Comparison of ENCODE assay signal across 8 mouse cellular contexts in the genomic region with DNA sequence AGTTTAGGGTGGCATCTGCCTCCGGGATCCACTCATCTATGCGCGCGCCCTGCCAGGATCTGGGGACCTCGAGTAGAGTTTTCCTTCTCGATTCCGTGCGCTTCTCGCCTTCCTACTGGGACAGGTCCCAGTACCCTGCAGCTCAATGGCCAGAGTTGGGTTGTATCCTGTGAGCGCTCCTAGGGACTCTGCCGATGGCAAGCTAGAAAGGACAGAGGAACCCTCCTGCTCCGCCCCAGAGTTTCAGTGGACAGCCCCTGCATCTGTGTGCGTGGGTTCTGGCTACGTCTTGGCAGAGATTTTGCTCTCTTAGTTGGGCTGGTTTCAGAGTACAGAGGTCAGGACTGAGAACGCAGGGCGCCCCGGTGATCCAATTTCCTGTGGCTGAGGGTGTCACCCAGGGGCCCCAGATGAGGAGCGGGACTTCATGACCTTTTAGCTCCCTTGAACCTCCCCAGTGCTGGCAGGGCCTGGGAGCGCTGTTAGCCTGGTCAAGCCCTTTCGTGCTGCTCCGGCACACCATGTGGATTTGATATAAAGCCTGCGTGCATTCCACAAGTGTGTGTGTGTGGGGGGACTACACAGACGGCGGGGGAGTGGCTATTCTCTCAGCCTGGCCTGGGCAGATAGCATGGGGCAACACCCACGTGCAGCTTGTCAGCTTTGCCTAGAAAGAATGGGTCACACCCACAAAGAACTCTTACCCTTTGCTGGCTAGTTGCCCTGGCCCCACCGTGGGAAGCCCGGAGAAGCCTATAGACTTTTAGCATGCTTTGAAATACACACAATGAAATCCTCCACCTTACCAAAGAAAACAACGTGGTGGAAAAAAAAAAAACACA. TPM values are rescaled to one million over a fixed set of nuclear protein-coding genes. Genes with fewer than 3 reads are reported as not detected.
DNase-seq lines count a peak whose midpoint lies in the region; ATAC-seq and TF ChIP-seq lines count a peak whose summit lies in the region.
"Not testable (repeated sequence)": the region's sequence is repeated elsewhere in the genome, so short reads cannot be mapped to it uniquely, and the experiment has no call there.

No protein-coding gene starts in this region.

- not testable (repeated sequence) for TF ChIP-seq POLR2A in embryonic fibroblast, embryonic 13.5 days (IDR thresholded peaks at IDR 0.05; ENCODE audit: low read depth, low read length); olfactory bulb, adult 2 months (IDR thresholded peaks at IDR 0.05; ENCODE audit: insufficient read depth, low read depth, low read length)

- H3K9me3 ChIP-seq in heart, embryonic 10.5 days; hindbrain, embryonic 13.5 days; kidney, postnatal 0 days (replicated peaks; ENCODE audit: low read length); liver, embryonic 13.5 days (replicated peaks): not testable (repeated sequence)

- WGBS in heart, embryonic 10.5 days: 4% methylated on average over 19 of the region's 28 CpGs
- WGBS in hindbrain, embryonic 13.5 days: 2% methylated on average over 18 of the region's 28 CpGs
- WGBS in kidney, postnatal 0 days: under 1% methylated on average over 13 of the region's 28 CpGs
- WGBS in liver, embryonic 13.5 days (ENCODE audit: insufficient replicate concordance): under 1% methylated on average over 15 of the region's 28 CpGs
- 6% methylated on average over 19 of the region's 28 CpGs for WGBS in olfactory bulb, adult 2 months

- H3K36me3 ChIP-seq in heart, embryonic 10.5 days; hindbrain, embryonic 13.5 days; kidney, postnatal 0 days (ENCODE audit: insufficient read depth, low read length); liver, embryonic 13.5 days: not testable (repeated sequence)

- not testable (repeated sequence) for H3K27ac ChIP-seq in embryonic fibroblast, embryonic 13.5 days (ENCODE audit: insufficient read depth, low read length); heart, embryonic 10.5 days; hindbrain, embryonic 13.5 days; kidney, postnatal 0 days; liver, embryonic 13.5 days; olfactory bulb, adult 2 months (ENCODE audit: insufficient read depth, low read depth, low read length)

- not testable (repeated sequence) for H3K9ac ChIP-seq in hindbrain, embryonic 13.5 days; kidney, postnatal 0 days (ENCODE audit: low read depth, low read length); liver, embryonic 13.5 days

- TF ChIP-seq CTCF in embryonic fibroblast, embryonic 13.5 days (IDR thresholded peaks at IDR 0.05; ENCODE audit: borderline replicate concordance, insufficient read depth, low read length); kidney, postnatal 0 days (IDR thresholded peaks at IDR 0.05; ENCODE audit: low read depth); olfactory bulb, adult 2 months (IDR thresholded peaks at IDR 0.05; ENCODE audit: insufficient read depth, low read depth, low read length): not testable (repeated sequence)

- peak overlapping the region; percentile 25 for H3K4me2 ChIP-seq in hindbrain, embryonic 13.5 days
- H3K4me2 ChIP-seq in kidney, postnatal 0 days (ENCODE audit: low read length): peak overlapping the region; percentile 27; the same call in 1 of the 2 replicates
- peak overlapping the region; percentile 47 for H3K4me2 ChIP-seq in liver, embryonic 13.5 days

- peak; percentile 69 for DNase-seq in NIH3T3 (ENCODE audit: low read depth)
- DNase-seq in heart, embryonic 10.5 days (ENCODE audit: low spot score): peak; percentile 77
- DNase-seq in kidney, postnatal 0 days (ENCODE audit: low spot score): not testable (repeated sequence)
- DNase-seq in liver, embryonic 13.5 days: peak; percentile 34
- peak; percentile 32 for DNase-seq in mesoderm, embryonic 11.5 days (ENCODE audit: low read depth, low spot score)

- peak overlapping the region; percentile 47 for H3K4me3 ChIP-seq in embryonic fibroblast, embryonic 13.5 days (ENCODE audit: insufficient read depth, low read length)
- peak overlapping the region; percentile 41 for H3K4me3 ChIP-seq in heart, embryonic 10.5 days
- not testable (repeated sequence) for H3K4me3 ChIP-seq in hindbrain, embryonic 13.5 days
- peak overlapping the region; percentile 20; the same call in 1 of the 2 replicates for H3K4me3 ChIP-seq in kidney, postnatal 0 days (replicated peaks; ENCODE audit: low read depth, low read length)
- peak overlapping the region; percentile 27; the same call in 1 of the 2 replicates for H3K4me3 ChIP-seq in liver, embryonic 13.5 days (replicated peaks)
- H3K4me3 ChIP-seq in olfactory bulb, adult 2 months (ENCODE audit: insufficient read depth, low read depth, low read length): peak overlapping the region; percentile 7; the same call in 1 of the 2 replicates

- peak; percentile 34 for ATAC-seq in hindbrain, embryonic 13.5 days (ENCODE audit: low FRiP score)
- ATAC-seq in kidney, postnatal 0 days (replicated peaks; ENCODE audit: low FRiP score, low read depth): peak; percentile 72
- ATAC-seq in liver, embryonic 13.5 days (ENCODE audit: low read depth): peak; percentile 90

- H3K4me1 ChIP-seq in embryonic fibroblast, embryonic 13.5 days (ENCODE audit: control insufficient read depth, insufficient read depth, low read length); heart, embryonic 10.5 days; hindbrain, embryonic 13.5 days (replicated peaks); kidney, postnatal 0 days (replicated peaks; ENCODE audit: insufficient read depth, low read length); liver, embryonic 13.5 days (replicated peaks); olfactory bulb, adult 2 months (ENCODE audit: control insufficient read depth, insufficient read depth, low read length): not testable (repeated sequence)

- not testable (repeated sequence) for H3K27me3 ChIP-seq in heart, embryonic 10.5 days (ENCODE audit: insufficient read depth, poor library complexity, severe bottlenecking); hindbrain, embryonic 13.5 days; kidney, postnatal 0 days (ENCODE audit: insufficient read depth, low read length); liver, embryonic 13.5 days

RNA-seq across cellular contexts. Expression of gene Nid1, which starts 1.0 kb away (rescaled TPM):
- polyA plus RNA-seq in embryonic fibroblast, embryonic 13.5 days (2011; ENCODE audit: insufficient read length, low read depth, missing spikeins): 407 and 478 TPM in 2 replicates
- 64.5 and 77.2 TPM in 2 replicates for polyA plus RNA-seq in heart, embryonic 10.5 days (2016; fragmentation: Nextera tagmentation; extraction: Ambion mirVana)
- 48.0 and 53.6 TPM in 2 replicates for polyA plus RNA-seq in hindbrain, embryonic 13.5 days (2015; fragmentation: Nextera tagmentation; extraction: Ambion mirVana)
- 90.1 and 93.8 TPM in 2 replicates for polyA plus RNA-seq in kidney, postnatal 0 days (2015; fragmentation: Nextera tagmentation; extraction: Ambion mirVana)
- polyA plus RNA-seq in liver, embryonic 13.5 days (2015; fragmentation: Nextera tagmentation; extraction: Ambion mirVana): 13.4 and 16.3 TPM in 2 replicates
- not detected in 2 replicates for polyA plus RNA-seq in olfactory bulb, adult 2 months (2012; ENCODE audit: insufficient read depth, insufficient read length, low replicate concordance, missing spikeins)

RNA-seq across cellular contexts. Expression of gene Gpr137b, which starts 44.5 kb away (rescaled TPM):
- polyA plus RNA-seq in embryonic fibroblast, embryonic 13.5 days (2011; ENCODE audit: insufficient read length, low read depth, missing spikeins): 25.0 and 27.7 TPM in 2 replicates
- polyA plus RNA-seq in heart, embryonic 10.5 days (2016; fragmentation: Nextera tagmentation; extraction: Ambion mirVana): 11.3 and 12.1 TPM in 2 replicates
- polyA plus RNA-seq in hindbrain, embryonic 13.5 days (2015; fragmentation: Nextera tagmentation; extraction: Ambion mirVana): 27.6 and 27.9 TPM in 2 replicates
- polyA plus RNA-seq in kidney, postnatal 0 days (2015; fragmentation: Nextera tagmentation; extraction: Ambion mirVana): 20.6 and 24.7 TPM in 2 replicates
- 2.1 and 2.7 TPM in 2 replicates for polyA plus RNA-seq in liver, embryonic 13.5 days (2015; fragmentation: Nextera tagmentation; extraction: Ambion mirVana)
- not detected in 2 replicates for polyA plus RNA-seq in olfactory bulb, adult 2 months (2012; ENCODE audit: insufficient read depth, insufficient read length, low replicate concordance, missing spikeins)

Comparison
In these comparisons a context has a peak if more than half of its experiments do, and no peak if none do; other contexts are left out.
1. ATAC-seq: peak in every context shown above with its lines; median percentile 90 in liver, embryonic 13.5 days; 72 in kidney, postnatal 0 days; 34 in hindbrain, embryonic 13.5 days.